Mouse (Mus musculus): Measurements from ENCODE around the gene Dcdc2b.

- TF ChIP-seq CTCF (IDR thresholded peaks at IDR 0.05; ENCODE audit: control insufficient read depth, insufficient read depth, insufficient read length) = no peak
- no peak for TF ChIP-seq USF1 (IDR thresholded peaks at IDR 0.05; ENCODE audit: low read depth)
- TF ChIP-seq MAX (IDR thresholded peaks at IDR 0.05) = no peak
- TF ChIP-seq MYOG (IDR thresholded peaks at IDR 0.05; ENCODE audit: control insufficient read depth, extremely low read depth, insufficient read length) = no peak
These were observed 52.9 kb downstream of the Dcdc2b start for GRCm38 (mm10) chr4:129561184-129561583.

All from C2C12 (cell line).